Mouse (Mus musculus) spleen, postnatal 14 days (tissue): ENCODE data around the gene Vmn1r204.
"Not testable (repeated sequence)": the region's sequence is repeated elsewhere in the genome, so short reads cannot be mapped to it uniquely, and the experiment has no call there.

ENCODE experiments used
- DNase-seq, 2 experiments: peaks; one replicate each; pipeline ENCODE4 v3.0.0; 2021 to 2022; ENCODE audit warnings: low spot score in 2 of 2

Gene Vmn1r204

GRCm38 (mm10) chr13:22552898-22553297 lies at the start of gene Vmn1r204:
Vmn1r204 (plus strand) TSS chr13:22553198.
- not testable (repeated sequence) for DNase-seq

GRCm38 (mm10) chr13:22505281-22505680 lies 47.7 kb upstream of the Vmn1r204 start, which contains the start of gene Vmn1r202:
Vmn1r202 (minus strand) TSS chr13:22505381.
- DNase-seq: no peak

- no peak for DNase-seq
Measured at GRCm38 (mm10) chr13:22517814-22518213, 35.2 kb upstream of the Vmn1r204 start, which contains the start of gene Vmn1r203. Vmn1r203 (plus strand) TSS chr13:22518114.

- DNase-seq: not testable (repeated sequence)
Measured at GRCm38 (mm10) chr13:22574911-22575310, 21.9 kb downstream of the Vmn1r204 start.

GRCm38 (mm10) chr13:22583336-22583735 lies 30.3 kb downstream of the Vmn1r204 start:
- DNase-seq: not testable (repeated sequence)

- no peak for DNase-seq
Measured at GRCm38 (mm10) chr13:22592900-22593299, 39.9 kb downstream of the Vmn1r204 start, which contains the start of gene Vmn1r205. Vmn1r205 (minus strand) TSS chr13:22593000.
